Mouse (Mus musculus): ENCODE results near the gene Pigk. TPM values are rescaled to one million over a fixed set of nuclear protein-coding genes. Genes with fewer than 3 reads are reported as not detected.

Pigk gene
- polyA plus RNA-seq, 1 experiment from 2014 or later, result 44.3 TPM

GRCm38 (mm10) chr3:152706901-152707300, 7.0 kb upstream of the Pigk start:
- Histone ChIP-seq H3K27ac (replicated peaks in 1 of 2; ENCODE audit: control insufficient read depth in 1 of 2, insufficient read depth in 1 of 2, low read depth in 2 of 2, low read length in 2 of 2) (no peak overlapping the region), H3K4me2 (ENCODE audit: low read length) (no peak overlapping the region), H3K9me3 (ENCODE audit: control insufficient read depth, low read length) (no peaks in the 10 kb centered on the region), H3K36me3 (ENCODE audit: control insufficient read depth, insufficient read depth, low read length) (no peaks in the 10 kb centered on the region), H3K9ac (ENCODE audit: low read length) (no peak overlapping the region), H3K4me3 (ENCODE audit: control insufficient read depth in 1 of 2, insufficient read depth in 1 of 2, low read depth in 1 of 2, low read length in 2 of 2) (no peak overlapping the region), H3K27me3 (ENCODE audit: control insufficient read depth, insufficient read depth, low read length) (no peaks in the 10 kb centered on the region), H3K4me1 (ENCODE audit: control insufficient read depth in 2 of 2, insufficient read depth in 2 of 2, low read length in 2 of 2) (no peaks in the 10 kb centered on the region)
- 90% methylated on average over 2 of the region's 2 CpGs for WGBS
- ATAC-seq (ENCODE audit: insufficient number of reproducible peaks, insufficient read depth, low FRiP score, low read depth), result no peak

GRCm38 (mm10) chr3:152707321-152707823, 6.5 kb upstream of the Pigk start:
- Histone ChIP-seq H3K4me2 (ENCODE audit: low read length) (no peak overlapping the region), H3K9ac (ENCODE audit: low read length) (no peak overlapping the region), H3K27me3 (ENCODE audit: control insufficient read depth, insufficient read depth, low read length) (no peaks in the 10 kb centered on the region), H3K9me3 (ENCODE audit: control insufficient read depth, low read length) (no peaks in the 10 kb centered on the region), H3K36me3 (ENCODE audit: control insufficient read depth, insufficient read depth, low read length) (no peaks in the 10 kb centered on the region), H3K27ac (replicated peaks in 1 of 2; ENCODE audit: control insufficient read depth in 1 of 2, insufficient read depth in 1 of 2, low read depth in 2 of 2, low read length in 2 of 2) (no peak overlapping the region), H3K4me1 (ENCODE audit: control insufficient read depth in 2 of 2, insufficient read depth in 2 of 2, low read length in 2 of 2) (no peaks in the 10 kb centered on the region), H3K4me3 (ENCODE audit: control insufficient read depth in 1 of 2, insufficient read depth in 1 of 2, low read depth in 1 of 2, low read length in 2 of 2) (no peak overlapping the region)
- WGBS, result 77% methylated on average over 5 of the region's 5 CpGs
- no peak for ATAC-seq (ENCODE audit: insufficient number of reproducible peaks, insufficient read depth, low FRiP score, low read depth)

- ATAC-seq (ENCODE audit: insufficient number of reproducible peaks, insufficient read depth, low FRiP score, low read depth), result no peak
- Histone ChIP-seq H3K27ac (replicated peaks in 1 of 2; ENCODE audit: control insufficient read depth in 1 of 2, insufficient read depth in 1 of 2, low read depth in 2 of 2, low read length in 2 of 2) (no peak overlapping the region), H3K9me3 (ENCODE audit: control insufficient read depth, low read length) (no peaks in the 10 kb centered on the region), H3K4me2 (ENCODE audit: low read length) (no peak overlapping the region), H3K9ac (ENCODE audit: low read length) (no peak overlapping the region), H3K4me1 (ENCODE audit: control insufficient read depth in 2 of 2, insufficient read depth in 2 of 2, low read length in 2 of 2) (peaks cover 0 to 3% of the 10 kb centered on the region in 2 experiments; a peak in 2 of 4 replicates), H3K36me3 (ENCODE audit: control insufficient read depth, insufficient read depth, low read length) (no peaks in the 10 kb centered on the region), H3K27me3 (ENCODE audit: control insufficient read depth, insufficient read depth, low read length) (no peaks in the 10 kb centered on the region), H3K4me3 (ENCODE audit: control insufficient read depth in 1 of 2, insufficient read depth in 1 of 2, low read depth in 1 of 2, low read length in 2 of 2) (no peak overlapping the region)
- WGBS, result 76% methylated on average over 3 of the region's 3 CpGs
These were observed 4.0 kb upstream of the Pigk start for GRCm38 (mm10) chr3:152709936-152710335.

- Histone ChIP-seq H3K4me2 (ENCODE audit: low read length) (no peak overlapping the region), H3K27me3 (ENCODE audit: control insufficient read depth, insufficient read depth, low read length) (no peaks in the 10 kb centered on the region), H3K4me1 (ENCODE audit: control insufficient read depth in 2 of 2, insufficient read depth in 2 of 2, low read length in 2 of 2) (peaks cover 0 to 5% of the 10 kb centered on the region in 2 experiments; a peak in 2 of 4 replicates), H3K9me3 (ENCODE audit: control insufficient read depth, low read length) (no peaks in the 10 kb centered on the region), H3K9ac (ENCODE audit: low read length) (no peak overlapping the region), H3K4me3 (ENCODE audit: control insufficient read depth in 1 of 2, insufficient read depth in 1 of 2, low read depth in 1 of 2, low read length in 2 of 2) (no peak overlapping the region), H3K36me3 (ENCODE audit: control insufficient read depth, insufficient read depth, low read length) (no peaks in the 10 kb centered on the region), H3K27ac (replicated peaks in 1 of 2; ENCODE audit: control insufficient read depth in 1 of 2, insufficient read depth in 1 of 2, low read depth in 2 of 2, low read length in 2 of 2) (no peak overlapping the region)
- 69% methylated on average over 4 of the region's 4 CpGs for WGBS
- no peak for ATAC-seq (ENCODE audit: insufficient number of reproducible peaks, insufficient read depth, low FRiP score, low read depth)
These were observed 943 bp upstream of the Pigk start for GRCm38 (mm10) chr3:152712957-152713356.

GRCm38 (mm10) chr3:152721301-152721700, 7.4 kb downstream of the Pigk start:
- 81% methylated on average over 6 of the region's 6 CpGs for WGBS
- Histone ChIP-seq H3K36me3 (ENCODE audit: control insufficient read depth, insufficient read depth, low read length) (peaks cover 25% of the 10 kb centered on the region), H3K9me3 (ENCODE audit: control insufficient read depth, low read length) (no peaks in the 10 kb centered on the region), H3K4me1 (ENCODE audit: control insufficient read depth in 2 of 2, insufficient read depth in 2 of 2, low read length in 2 of 2) (no peaks in the 10 kb centered on the region; a peak in 1 of 4 replicates), H3K4me2 (ENCODE audit: low read length) (no peak overlapping the region), H3K9ac (ENCODE audit: low read length) (no peak overlapping the region), H3K4me3 (ENCODE audit: control insufficient read depth in 1 of 2, insufficient read depth in 1 of 2, low read depth in 1 of 2, low read length in 2 of 2) (no peak overlapping the region), H3K27me3 (ENCODE audit: control insufficient read depth, insufficient read depth, low read length) (no peaks in the 10 kb centered on the region), H3K27ac (replicated peaks in 1 of 2; ENCODE audit: control insufficient read depth in 1 of 2, insufficient read depth in 1 of 2, low read depth in 2 of 2, low read length in 2 of 2) (no peak overlapping the region)
- ATAC-seq (ENCODE audit: insufficient number of reproducible peaks, insufficient read depth, low FRiP score, low read depth), result no peak

- no peak overlapping the region for H3K9ac ChIP-seq (ENCODE audit: low read length)
- ATAC-seq (ENCODE audit: insufficient number of reproducible peaks, insufficient read depth, low FRiP score, low read depth), result no peak
- 58% methylated on average over 3 of the region's 3 CpGs for WGBS
These were observed 8.9 kb downstream of the Pigk start for GRCm38 (mm10) chr3:152722836-152723235.

GRCm38 (mm10) chr3:152724446-152724845, 10.5 kb downstream of the Pigk start:
- Histone ChIP-seq H3K36me3 (ENCODE audit: control insufficient read depth, insufficient read depth, low read length) (peaks cover 20% of the 10 kb centered on the region), H3K4me3 (ENCODE audit: control insufficient read depth in 1 of 2, insufficient read depth in 1 of 2, low read depth in 1 of 2, low read length in 2 of 2) (no peak overlapping the region), H3K9ac (ENCODE audit: low read length) (no peak overlapping the region), H3K4me2 (ENCODE audit: low read length) (no peak overlapping the region), H3K9me3 (ENCODE audit: control insufficient read depth, low read length) (no peaks in the 10 kb centered on the region), H3K27me3 (ENCODE audit: control insufficient read depth, insufficient read depth, low read length) (no peaks in the 10 kb centered on the region), H3K27ac (replicated peaks in 1 of 2; ENCODE audit: control insufficient read depth in 1 of 2, insufficient read depth in 1 of 2, low read depth in 2 of 2, low read length in 2 of 2) (no peak overlapping the region), H3K4me1 (ENCODE audit: control insufficient read depth in 2 of 2, insufficient read depth in 2 of 2, low read length in 2 of 2) (peaks cover 0 to 2% of the 10 kb centered on the region in 2 experiments; a peak in 2 of 4 replicates)
- 84% methylated on average over 9 of the region's 9 CpGs for WGBS
- no peak for ATAC-seq (ENCODE audit: insufficient number of reproducible peaks, insufficient read depth, low FRiP score, low read depth)

More at GRCm38 (mm10) chr3:152722836-152723235, 8.9 kb downstream of the Pigk start:
- H3K36me3 ChIP-seq (ENCODE audit: control insufficient read depth, insufficient read depth, low read length), result peaks cover 25% of the 10 kb centered on the region
- H3K4me3 ChIP-seq (ENCODE audit: control insufficient read depth in 1 of 2, insufficient read depth in 1 of 2, low read depth in 1 of 2, low read length in 2 of 2), result no peak overlapping the region
- no peaks in the 10 kb centered on the region for H3K9me3 ChIP-seq (ENCODE audit: control insufficient read depth, low read length)
- no peaks in the 10 kb centered on the region for H3K27me3 ChIP-seq (ENCODE audit: control insufficient read depth, insufficient read depth, low read length)
- H3K4me1 ChIP-seq (ENCODE audit: control insufficient read depth in 2 of 2, insufficient read depth in 2 of 2, low read length in 2 of 2), result peaks cover 0 to 2% of the 10 kb centered on the region in 2 experiments; a peak in 2 of 4 replicates
- H3K4me2 ChIP-seq (ENCODE audit: low read length), result no peak overlapping the region
- no peak overlapping the region for H3K27ac ChIP-seq (replicated peaks in 1 of 2; ENCODE audit: control insufficient read depth in 1 of 2, insufficient read depth in 1 of 2, low read depth in 2 of 2, low read length in 2 of 2)

GRCm38 (mm10) chr3:152728238-152728637, 14.3 kb downstream of the Pigk start:
- ATAC-seq (ENCODE audit: insufficient number of reproducible peaks, insufficient read depth, low FRiP score, low read depth), result no peak

More at GRCm38 (mm10) chr3:152728238-152728637, 14.3 kb downstream of the Pigk start:
- H3K9ac ChIP-seq (ENCODE audit: low read length), result no peak overlapping the region
- H3K4me1 ChIP-seq (ENCODE audit: control insufficient read depth in 2 of 2, insufficient read depth in 2 of 2, low read length in 2 of 2), result peaks cover 0 to 2% of the 10 kb centered on the region in 2 experiments; a peak in 2 of 4 replicates
- H3K4me3 ChIP-seq (ENCODE audit: control insufficient read depth in 1 of 2, insufficient read depth in 1 of 2, low read depth in 1 of 2, low read length in 2 of 2), result no peak overlapping the region
- H3K36me3 ChIP-seq (ENCODE audit: control insufficient read depth, insufficient read depth, low read length), result peaks cover 12% of the 10 kb centered on the region
- no peaks in the 10 kb centered on the region for H3K9me3 ChIP-seq (ENCODE audit: control insufficient read depth, low read length)
- H3K4me2 ChIP-seq (ENCODE audit: low read length), result no peak overlapping the region
- H3K27me3 ChIP-seq (ENCODE audit: control insufficient read depth, insufficient read depth, low read length), result no peaks in the 10 kb centered on the region
- no peak overlapping the region for H3K27ac ChIP-seq (replicated peaks in 1 of 2; ENCODE audit: control insufficient read depth in 1 of 2, insufficient read depth in 1 of 2, low read depth in 2 of 2, low read length in 2 of 2)
- WGBS, result 76% methylated on average over 6 of the region's 6 CpGs
